Mouse (Mus musculus): ENCODE results near the gene Ttc17. TPM values are rescaled to one million over a fixed set of nuclear protein-coding genes. Genes with fewer than 3 reads are reported as not detected.

Gene Ttc17
- total and polyA plus RNA-seq, 3 experiments: 16.6 to 35.4 (median 34.6) TPM

DNA sequence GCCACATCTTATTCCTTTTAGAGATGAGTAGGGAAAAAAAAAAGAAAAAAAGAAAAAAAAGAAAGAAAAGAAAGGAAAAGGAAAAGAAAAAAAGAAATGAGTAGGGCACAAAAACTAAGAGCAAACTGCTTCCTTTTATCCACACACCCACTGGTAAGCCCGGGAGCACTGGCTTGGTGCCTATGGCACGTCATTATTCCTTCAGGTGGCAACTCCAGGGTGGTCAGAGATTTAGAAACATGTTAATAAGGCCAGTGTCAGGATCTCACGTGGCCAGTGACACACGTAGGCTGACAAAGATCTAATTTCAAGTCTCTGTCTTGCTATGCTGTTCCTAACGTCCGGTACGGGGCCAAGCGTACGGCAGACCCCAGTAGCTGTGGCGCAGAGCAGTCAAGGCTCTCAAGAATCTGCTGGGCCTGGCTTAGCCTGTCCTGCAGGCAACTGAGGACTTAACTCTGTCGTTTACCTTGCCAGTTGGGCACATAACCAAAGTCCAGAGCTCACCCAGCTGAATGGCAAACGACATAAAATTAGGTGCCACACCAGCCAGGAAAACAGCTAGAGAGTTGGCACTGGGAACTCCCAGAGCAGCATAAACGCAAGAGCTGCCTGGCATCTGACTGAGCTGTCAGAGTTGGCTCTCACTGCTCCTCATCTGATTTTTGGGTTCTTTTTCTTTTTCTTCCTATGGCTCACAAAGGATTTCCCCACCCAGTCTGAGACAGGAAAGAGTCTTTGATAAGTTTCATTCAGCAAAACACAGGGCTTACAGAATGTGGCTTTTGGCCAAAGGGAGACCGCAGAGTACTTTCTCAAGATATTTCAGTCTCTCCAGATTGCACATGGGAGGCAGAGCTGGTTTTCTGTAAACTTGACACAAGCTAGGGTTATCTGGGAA is 72.4 kb downstream of the Ttc17 start:
- H3K36me3 ChIP-seq (ENCODE audit: control insufficient read depth, insufficient read depth, low read length): peaks cover 2% of the 10 kb centered on the region
- DNase-seq: peak in 1 of 2 experiments; percentile 49
- WGBS: 18% methylated on average over 14 of the region's 14 CpGs
- intact Hi-C loops (cut with DNase I): loop anchor here (5.0 kb wide), 1 partner anchor 73 kb away; the partner anchor contains the start of gene Ttc17
- peaks cover 11% of the 10 kb centered on the region for H3K4me1 ChIP-seq (ENCODE audit: control insufficient read depth, insufficient read depth, low read length)
- H3K9ac ChIP-seq (ENCODE audit: low read depth, low read length): peak overlapping the region; percentile 35
- no peaks in the 10 kb centered on the region for H3K79me2 ChIP-seq (replicated peaks; ENCODE audit: control insufficient read depth, insufficient read depth, low read length)
- TF ChIP-seq EP300 (IDR thresholded peaks at IDR 0.05; ENCODE audit: insufficient read depth, low read depth, low read length): no peak
- no peak for TF ChIP-seq POLR2A (IDR thresholded peaks at IDR 0.05; ENCODE audit: insufficient read depth, low read depth, low read length)
- no peak for TF ChIP-seq CTCF (IDR thresholded peaks at IDR 0.05)
- H3K27ac ChIP-seq: peak overlapping the region; percentile 48
- H3K4me3 ChIP-seq: no peak overlapping the region
- H3K27me3 ChIP-seq (ENCODE audit: control insufficient read depth, insufficient read depth, low read length): no peaks in the 10 kb centered on the region

DNA sequence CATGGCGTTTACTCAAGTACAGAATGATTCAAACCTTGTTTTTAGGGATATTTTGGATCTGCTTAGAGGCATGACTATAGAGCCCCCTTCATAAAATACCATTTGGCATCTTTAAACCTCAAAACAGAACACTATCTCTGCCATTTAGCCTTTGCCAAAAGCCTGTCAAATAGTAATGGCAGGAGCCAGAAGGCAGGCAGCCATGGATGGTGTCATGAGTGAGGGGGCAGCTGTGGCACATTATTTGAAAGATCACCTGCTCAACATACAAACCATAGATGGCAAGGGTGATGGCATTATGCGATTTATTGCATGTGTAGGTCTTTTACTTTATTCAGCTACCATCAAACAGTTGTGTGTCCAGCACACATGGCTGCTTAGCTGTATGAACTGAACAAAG is 73.4 kb downstream of the Ttc17 start:
- TF ChIP-seq POLR2A (IDR thresholded peaks at IDR 0.05; ENCODE audit: insufficient read depth, low read depth, low read length) (no peak), CTCF (IDR thresholded peaks at IDR 0.05) (no peak), EP300 (IDR thresholded peaks at IDR 0.05; ENCODE audit: insufficient read depth, low read depth, low read length) (no peak)
- intact Hi-C loops (cut with DNase I): loop anchor here (5.0 kb wide), 1 partner anchor 74 kb away; the partner anchor contains the start of gene Ttc17
- H3K4me1 ChIP-seq (ENCODE audit: control insufficient read depth, insufficient read depth, low read length): peaks cover 11% of the 10 kb centered on the region
- no peak overlapping the region for H3K27ac ChIP-seq
- peaks cover 2% of the 10 kb centered on the region for H3K36me3 ChIP-seq (ENCODE audit: control insufficient read depth, insufficient read depth, low read length)
- no peaks in the 10 kb centered on the region for H3K27me3 ChIP-seq (ENCODE audit: control insufficient read depth, insufficient read depth, low read length)
- no peak for DNase-seq
- no peaks in the 10 kb centered on the region for H3K79me2 ChIP-seq (replicated peaks; ENCODE audit: control insufficient read depth, insufficient read depth, low read length)
- WGBS: 99% methylated on average over 2 of the region's 2 CpGs
- no peak overlapping the region for H3K4me3 ChIP-seq
- no peak overlapping the region for H3K9ac ChIP-seq (ENCODE audit: low read depth, low read length)

DNA sequence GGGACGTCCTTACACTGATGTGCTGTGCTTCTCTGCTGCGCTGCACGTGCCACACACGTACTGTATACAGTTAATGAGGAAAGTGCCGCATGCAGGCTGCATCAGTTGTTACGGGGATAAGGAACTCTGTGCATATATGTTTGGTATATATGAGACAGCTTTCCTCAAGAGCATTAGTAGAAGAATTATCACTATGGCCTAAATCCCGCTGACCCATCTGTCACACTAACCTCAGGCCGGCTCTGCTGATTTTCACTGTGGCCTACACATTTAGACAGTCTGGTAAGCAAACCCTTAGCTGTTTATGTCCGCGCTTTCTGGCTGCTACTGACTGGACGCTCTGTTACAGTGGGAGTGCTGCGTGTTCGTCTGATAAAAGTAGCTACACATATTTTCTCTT is 77.2 kb downstream of the Ttc17 start:
- no peak overlapping the region for H3K27ac ChIP-seq
- no peak overlapping the region for H3K4me3 ChIP-seq
- intact Hi-C loops (cut with DNase I): loop anchor here (5.0 kb wide), 1 partner anchor 33 kb away; no protein-coding TSS in a partner anchor

DNA sequence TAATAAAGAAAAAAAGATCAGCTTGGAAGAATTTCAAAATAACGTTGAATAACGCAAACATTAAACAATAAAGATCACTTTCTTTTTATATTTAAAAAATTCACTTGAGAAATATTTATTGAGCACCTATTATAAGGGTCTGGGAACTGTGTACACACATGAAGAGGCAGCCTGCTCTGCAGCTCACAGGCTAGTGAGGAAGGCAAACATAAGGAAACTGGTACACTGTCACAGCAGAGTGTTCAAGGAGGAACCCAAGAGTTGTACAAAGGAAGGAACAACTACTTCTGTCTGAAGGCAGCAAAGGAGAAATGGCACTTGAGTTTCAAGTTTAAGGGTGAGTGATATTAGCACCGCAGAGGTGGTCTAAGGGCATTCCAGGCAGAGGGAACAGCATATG is 78.7 kb downstream of the Ttc17 start:
- 96% methylated on average over 3 of the region's 3 CpGs for whole genome bisulfite sequencing
- H3K27ac ChIP-seq: no peak overlapping the region
- no peaks in the 10 kb centered on the region for H3K4me1 ChIP-seq (ENCODE audit: control insufficient read depth, insufficient read depth, low read length)
- no peaks in the 10 kb centered on the region for H3K36me3 ChIP-seq (ENCODE audit: control insufficient read depth, insufficient read depth, low read length)
- H3K79me2 ChIP-seq (replicated peaks; ENCODE audit: control insufficient read depth, insufficient read depth, low read length): no peaks in the 10 kb centered on the region
- intact Hi-C loops (cut with DNase I): loop anchor here (5.0 kb wide), 1 partner anchor 34 kb away; no protein-coding TSS in a partner anchor
- DNase-seq: no peak
- H3K9ac ChIP-seq (ENCODE audit: low read depth, low read length): no peak overlapping the region
- H3K27me3 ChIP-seq (ENCODE audit: control insufficient read depth, insufficient read depth, low read length): no peaks in the 10 kb centered on the region
- H3K4me3 ChIP-seq: no peak overlapping the region
- TF ChIP-seq CTCF (IDR thresholded peaks at IDR 0.05) (no peak), POLR2A (IDR thresholded peaks at IDR 0.05; ENCODE audit: insufficient read depth, low read depth, low read length) (no peak), EP300 (IDR thresholded peaks at IDR 0.05; ENCODE audit: insufficient read depth, low read depth, low read length) (no peak)

More for the DNA sequence above, 77.2 kb downstream of the Ttc17 start:
- 95% methylated on average over 13 of the region's 13 CpGs for WGBS
- no peak for DNase-seq
- H3K4me1 ChIP-seq (ENCODE audit: control insufficient read depth, insufficient read depth, low read length): peaks cover 5% of the 10 kb centered on the region
- no peaks in the 10 kb centered on the region for H3K27me3 ChIP-seq (ENCODE audit: control insufficient read depth, insufficient read depth, low read length)
- H3K36me3 ChIP-seq (ENCODE audit: control insufficient read depth, insufficient read depth, low read length): no peaks in the 10 kb centered on the region
- TF ChIP-seq POLR2A (IDR thresholded peaks at IDR 0.05; ENCODE audit: insufficient read depth, low read depth, low read length) (no peak), EP300 (IDR thresholded peaks at IDR 0.05; ENCODE audit: insufficient read depth, low read depth, low read length) (no peak), CTCF (IDR thresholded peaks at IDR 0.05) (no peak)
- H3K79me2 ChIP-seq (replicated peaks; ENCODE audit: control insufficient read depth, insufficient read depth, low read length): no peaks in the 10 kb centered on the region
- no peak overlapping the region for H3K9ac ChIP-seq (ENCODE audit: low read depth, low read length)

DNA sequence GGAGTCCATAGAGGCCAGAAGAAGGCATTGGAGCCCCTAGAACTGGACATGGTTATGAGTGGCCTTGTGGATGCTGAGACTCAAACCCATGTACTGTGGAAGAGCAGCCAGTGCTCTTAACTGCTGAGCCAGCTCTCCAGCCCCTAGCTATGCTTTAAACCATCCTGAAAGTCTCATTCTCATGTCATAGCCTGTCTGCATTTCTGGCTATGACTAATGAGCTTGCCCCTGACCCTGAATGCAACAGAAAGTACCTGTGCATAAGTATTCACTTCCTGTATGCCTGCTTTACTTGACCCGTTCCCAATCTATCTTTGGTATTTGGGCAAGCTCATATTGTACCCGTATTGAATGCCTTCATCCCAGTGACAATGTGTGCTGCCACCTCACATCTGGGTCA is 86.7 kb downstream of the Ttc17 start:
- intact Hi-C loops (cut with DNase I): no loop called here
- no peak for DNase-seq
- Histone ChIP-seq H3K27me3 (ENCODE audit: control insufficient read depth, insufficient read depth, low read length) (no peaks in the 10 kb centered on the region), H3K9ac (ENCODE audit: low read depth, low read length) (no peak overlapping the region), H3K4me3 (no peak overlapping the region), H3K27ac (no peak overlapping the region), H3K4me1 (ENCODE audit: control insufficient read depth, insufficient read depth, low read length) (no peaks in the 10 kb centered on the region), H3K79me2 (replicated peaks; ENCODE audit: control insufficient read depth, insufficient read depth, low read length) (no peaks in the 10 kb centered on the region), H3K36me3 (ENCODE audit: control insufficient read depth, insufficient read depth, low read length) (no peaks in the 10 kb centered on the region; the same call in 1 of the 2 replicates)
- TF ChIP-seq POLR2A (IDR thresholded peaks at IDR 0.05; ENCODE audit: insufficient read depth, low read depth, low read length): no peak
- TF ChIP-seq CTCF (IDR thresholded peaks at IDR 0.05): no peak
- TF ChIP-seq EP300 (IDR thresholded peaks at IDR 0.05; ENCODE audit: insufficient read depth, low read depth, low read length): no peak
- 44% methylated on average over 2 of the region's 2 CpGs for WGBS

DNA sequence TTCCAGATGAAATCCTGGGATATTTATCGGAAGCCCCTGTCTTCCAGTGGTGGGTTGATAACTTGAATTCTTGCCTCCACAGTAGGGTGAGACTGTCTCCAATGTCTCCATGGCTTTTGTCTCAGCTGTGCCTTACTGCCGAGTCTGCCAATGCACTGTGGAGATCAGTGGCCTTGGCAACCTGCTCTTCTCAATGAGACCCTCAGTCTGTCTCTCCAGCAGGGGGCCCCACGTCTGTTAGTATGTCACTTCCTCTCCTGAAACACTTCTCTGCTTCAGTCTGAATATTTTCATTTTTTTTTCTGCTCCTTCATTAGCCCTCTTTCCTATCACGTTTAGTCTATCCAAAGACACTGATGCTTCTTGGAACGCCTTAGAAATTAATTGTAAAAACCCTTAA is 90.0 kb downstream of the Ttc17 start:
- H3K27me3 ChIP-seq (ENCODE audit: control insufficient read depth, insufficient read depth, low read length): no peaks in the 10 kb centered on the region
- intact Hi-C loops (cut with DNase I): no loop called here
- no peak overlapping the region for H3K27ac ChIP-seq
- no peak overlapping the region for H3K4me3 ChIP-seq
- no peak for DNase-seq
- H3K9ac ChIP-seq (ENCODE audit: low read depth, low read length): no peak overlapping the region
- no peaks in the 10 kb centered on the region for H3K79me2 ChIP-seq (replicated peaks; ENCODE audit: control insufficient read depth, insufficient read depth, low read length)
- no peak for TF ChIP-seq POLR2A (IDR thresholded peaks at IDR 0.05; ENCODE audit: insufficient read depth, low read depth, low read length)
- TF ChIP-seq CTCF (IDR thresholded peaks at IDR 0.05): peak; percentile 29
- TF ChIP-seq EP300 (IDR thresholded peaks at IDR 0.05; ENCODE audit: insufficient read depth, low read depth, low read length): no peak
- no peaks in the 10 kb centered on the region for H3K4me1 ChIP-seq (ENCODE audit: control insufficient read depth, insufficient read depth, low read length)
- no peaks in the 10 kb centered on the region; the same call in 1 of the 2 replicates for H3K36me3 ChIP-seq (ENCODE audit: control insufficient read depth, insufficient read depth, low read length)
- 73% methylated on average over 5 of the region's 5 CpGs for WGBS
